Mouse (Mus musculus) c-Kit-positive CD71-positive TER-119-negative erythroid progenitor cells, embryonic 14.5 days (primary cell): ENCODE data around the gene Psma7.

Experiments used
- DNase-seq: peaks from one replicate; pipeline ENCODE4 v3.0.0-alpha.2; 2013; ENCODE audit warnings: low read depth

Gene Psma7

GRCm38 (mm10) chr2:180042256-180042857 lies at the start of gene Psma7, which contains the start of gene Ss18l1:
Psma7 (minus strand) TSS chr2:180042433.
Ss18l1 (plus strand) TSS chr2:180042509.
- DNase-seq = peak; percentile 83

GRCm38 (mm10) chr2:180090285-180090684 lies 48.1 kb upstream of the Psma7 start:
- DNase-seq = no peak

GRCm38 (mm10) chr2:180087472-180087871 lies 45.2 kb upstream of the Psma7 start:
- no peak for DNase-seq

- DNase-seq = no peak
Observed at GRCm38 (mm10) chr2:180086637-180087027, 44.4 kb upstream of the Psma7 start.

- no peak for DNase-seq
Observed at GRCm38 (mm10) chr2:180085926-180086636, 43.8 kb upstream of the Psma7 start.

- DNase-seq = no peak
Observed at GRCm38 (mm10) chr2:180084565-180084964, 42.3 kb upstream of the Psma7 start.

GRCm38 (mm10) chr2:180083063-180083462 lies 40.8 kb upstream of the Psma7 start:
- DNase-seq = no peak

- DNase-seq = no peak
Observed at GRCm38 (mm10) chr2:180080680-180081079, 38.4 kb upstream of the Psma7 start.

GRCm38 (mm10) chr2:180077622-180078021 lies 35.4 kb upstream of the Psma7 start:
- DNase-seq = no peak

- no peak for DNase-seq
Observed at GRCm38 (mm10) chr2:180072886-180073285, 30.7 kb upstream of the Psma7 start.

GRCm38 (mm10) chr2:180071671-180072070 lies 29.4 kb upstream of the Psma7 start:
- DNase-seq = no peak

GRCm38 (mm10) chr2:180070481-180071453 lies 28.5 kb upstream of the Psma7 start, which contains the start of gene Mtg2:
Mtg2 (plus strand) TSS chr2:180070588.
- peak; percentile 84 for DNase-seq

- DNase-seq = peak; percentile 23
Observed at GRCm38 (mm10) chr2:180069770-180070480, 27.7 kb upstream of the Psma7 start.

GRCm38 (mm10) chr2:180063338-180064131 lies 21.3 kb upstream of the Psma7 start:
- no peak for DNase-seq

GRCm38 (mm10) chr2:180053001-180053400 lies 10.8 kb upstream of the Psma7 start:
- no peak for DNase-seq

GRCm38 (mm10) chr2:180051986-180052733 lies 9.9 kb upstream of the Psma7 start:
- DNase-seq = no peak

- peak; percentile 68 for DNase-seq
Observed at GRCm38 (mm10) chr2:180050986-180051385, 8.8 kb upstream of the Psma7 start.

- DNase-seq = no peak
Observed at GRCm38 (mm10) chr2:180047980-180048635, 5.9 kb upstream of the Psma7 start.

- DNase-seq = no peak
Observed at GRCm38 (mm10) chr2:180047580-180047979, 5.3 kb upstream of the Psma7 start.

GRCm38 (mm10) chr2:180045283-180045682 lies 3.0 kb upstream of the Psma7 start:
- DNase-seq = peak; percentile 66
